In the genomic region with DNA sequence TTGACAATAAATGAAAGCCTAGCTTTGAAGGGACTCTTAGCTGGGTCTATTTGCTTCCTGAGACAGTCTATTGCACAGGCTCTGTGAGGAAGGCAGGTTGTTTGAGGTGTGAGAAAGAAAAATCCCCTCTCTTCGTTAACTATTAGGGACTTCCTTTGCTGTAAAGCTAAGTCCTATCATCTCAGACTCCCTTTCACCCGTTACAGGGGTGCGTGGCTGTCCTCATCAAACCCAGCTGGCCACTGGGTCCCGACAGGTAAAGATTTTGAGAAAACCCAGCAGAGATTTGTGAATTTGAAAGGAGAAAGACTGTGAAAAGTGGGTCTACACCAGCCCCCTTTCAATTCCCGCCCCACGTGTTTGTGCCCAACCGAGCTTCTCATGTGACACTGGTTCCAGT, we compare ENCODE assay signal across 36 mouse cellular contexts.
DNase-seq lines count a peak whose midpoint lies in the region; ATAC-seq and TF ChIP-seq lines count a peak whose summit lies in the region.
"Had no signal": no experiment of that assay in that cellular context is flagged by ENCODE, and none has a peak within 500 bp of the region (broad histone marks: within the 10 kb centered on the region; RNA-seq: fewer than 3 reads in every experiment).

No protein-coding gene starts in this region.

- DNase-seq in hindbrain, postnatal 0 days (ENCODE audit: low spot score): no peak
- peak; percentile 16 to 50 for DNase-seq in spleen, adult 18-20 months
- no peak for DNase-seq in spleen, postnatal 4 days (ENCODE audit: low spot score in 2 of 2)
- DNase-seq in retina, embryonic 14.5 days (ENCODE audit: low spot score): no peak
- no peak for DNase-seq in adrenal gland, postnatal 14 days
- DNase-seq: adrenal gland, adult 8-10 months; cerebellum, adult 11-12 months; cerebellum, adult 9-11 months; embryo, embryonic 11 days; gastrocnemius, postnatal 25 days; heart, adult 18-20 months; heart, postnatal 4 days; kidney, adult 18-20 months; kidney, postnatal 25 days; liver, embryonic 13.5 days; lung, adult 18-20 months; lung, postnatal 4 days; retina, postnatal 1 day; right cerebral cortex, postnatal 25 days; thymus, adult 2 months; thymus, postnatal 36 days had no signal

- no peak overlapping the region for H3K4me2 ChIP-seq in hindbrain, embryonic 12.5 days (replicated peaks)
- H3K4me2 ChIP-seq in hindbrain, postnatal 0 days (ENCODE audit: low read depth, low read length): no peak overlapping the region
- no peak overlapping the region for H3K4me2 ChIP-seq in limb, embryonic 12.5 days
- H3K4me2 ChIP-seq: embryonic facial prominence, embryonic 12.5 days; heart, embryonic 11.5 days; kidney, embryonic 15.5 days; limb, embryonic 15.5 days; liver, embryonic 13.5 days; midbrain, embryonic 15.5 days; neural tube, embryonic 12.5 days had no signal

- H3K9me3 ChIP-seq in hindbrain, embryonic 12.5 days (replicated peaks): no peaks in the 10 kb centered on the region
- no peaks in the 10 kb centered on the region for H3K9me3 ChIP-seq in hindbrain, postnatal 0 days (ENCODE audit: low read length)
- no peaks in the 10 kb centered on the region for H3K9me3 ChIP-seq in limb, embryonic 12.5 days
- H3K9me3 ChIP-seq: embryonic facial prominence, embryonic 12.5 days; kidney, embryonic 15.5 days; limb, embryonic 15.5 days; liver, embryonic 13.5 days; megakaryocyte, embryonic 14.5 days; midbrain, embryonic 15.5 days; neural tube, embryonic 12.5 days had no signal

- no peak overlapping the region for H3K4me3 ChIP-seq in hindbrain, embryonic 12.5 days
- H3K4me3 ChIP-seq in hindbrain, postnatal 0 days (ENCODE audit: low read length): no peak overlapping the region
- H3K4me3 ChIP-seq in limb, embryonic 12.5 days (replicated peaks): no peak overlapping the region
- H3K4me3 ChIP-seq: embryonic facial prominence, embryonic 12.5 days; kidney, embryonic 15.5 days; left cerebral cortex, adult 2 months; limb, embryonic 15.5 days; liver, embryonic 13.5 days; megakaryocyte, embryonic 14.5 days; midbrain, embryonic 15.5 days; neural tube, embryonic 12.5 days had no signal

- H3K9ac ChIP-seq in hindbrain, embryonic 12.5 days: no peak overlapping the region
- no peak overlapping the region for H3K9ac ChIP-seq in hindbrain, postnatal 0 days (replicated peaks; ENCODE audit: low read length)
- no peak overlapping the region; the same call in 1 of the 2 replicates for H3K9ac ChIP-seq in limb, embryonic 12.5 days (replicated peaks)
- H3K9ac ChIP-seq: embryonic facial prominence, embryonic 12.5 days; kidney, embryonic 15.5 days; limb, embryonic 15.5 days; liver, embryonic 13.5 days; midbrain, embryonic 15.5 days; neural tube, embryonic 12.5 days had no signal

- TF ChIP-seq CTCF in hindbrain, postnatal 0 days (IDR thresholded peaks at IDR 0.05; ENCODE audit: low read depth): no peak

- H3K4me1 ChIP-seq in hindbrain, embryonic 12.5 days: peaks cover 40% of the 10 kb centered on the region
- H3K4me1 ChIP-seq in hindbrain, postnatal 0 days (ENCODE audit: insufficient read depth, low read length): peaks cover 9% of the 10 kb centered on the region
- H3K4me1 ChIP-seq in limb, embryonic 12.5 days (replicated peaks): peaks cover 33% of the 10 kb centered on the region
- H3K4me1 ChIP-seq: liver, embryonic 13.5 days had no signal

- H3K36me3 ChIP-seq in hindbrain, embryonic 12.5 days: no peaks in the 10 kb centered on the region
- H3K36me3 ChIP-seq in hindbrain, postnatal 0 days (ENCODE audit: insufficient read depth, low read length): no peaks in the 10 kb centered on the region
- H3K36me3 ChIP-seq in limb, embryonic 12.5 days: no peaks in the 10 kb centered on the region
- H3K36me3 ChIP-seq: embryonic facial prominence, embryonic 12.5 days; kidney, embryonic 15.5 days; limb, embryonic 15.5 days; liver, embryonic 13.5 days; midbrain, embryonic 15.5 days; neural tube, embryonic 12.5 days had no signal

- no peaks in the 10 kb centered on the region for H3K27me3 ChIP-seq in hindbrain, embryonic 12.5 days
- no peaks in the 10 kb centered on the region for H3K27me3 ChIP-seq in hindbrain, postnatal 0 days (ENCODE audit: insufficient read depth, low read length)
- peaks cover 3% of the 10 kb centered on the region; the same call in 1 of the 2 replicates for H3K27me3 ChIP-seq in limb, embryonic 12.5 days
- H3K27me3 ChIP-seq: embryonic facial prominence, embryonic 12.5 days; kidney, embryonic 15.5 days; limb, embryonic 15.5 days; liver, embryonic 13.5 days; midbrain, embryonic 15.5 days; neural tube, embryonic 12.5 days had no signal

- H3K27ac ChIP-seq in hindbrain, embryonic 12.5 days: 0 out of 2 replicates have a peak overlapping the region, but pooled peaks have one; percentile 35
- no peak overlapping the region for H3K27ac ChIP-seq in hindbrain, postnatal 0 days
- H3K27ac ChIP-seq in limb, embryonic 12.5 days: 0 out of 2 replicates have a peak overlapping the region, but pooled peaks have one; percentile 12
- H3K27ac ChIP-seq: embryonic facial prominence, embryonic 12.5 days; kidney, embryonic 15.5 days; left cerebral cortex, adult 2 months; limb, embryonic 15.5 days; liver, embryonic 13.5 days; midbrain, embryonic 15.5 days; neural tube, embryonic 12.5 days; stomach, postnatal 0 days had no signal

- WGBS in hindbrain, embryonic 12.5 days: 59% methylated on average over 7 of the region's 7 CpGs
- 64% methylated on average over 7 of the region's 7 CpGs for WGBS in hindbrain, postnatal 0 days
- WGBS in limb, embryonic 12.5 days: 55% methylated on average over 7 of the region's 7 CpGs

- no peak for ATAC-seq in hindbrain, embryonic 12.5 days (ENCODE audit: low FRiP score)
- no peak for ATAC-seq in hindbrain, postnatal 0 days
- ATAC-seq in limb, embryonic 12.5 days (ENCODE audit: insufficient number of reproducible peaks, insufficient read depth, low FRiP score, low TSS enrichment, low read depth): no peak
- ATAC-seq: activated CD4-positive, CD25-positive, alpha-beta regulatory T cell, adult 4 months; forebrain, embryonic 14.5 days; inflammation-experienced regulatory T-cells, adult 6 months; lung, postnatal 0 days; midbrain, embryonic 15.5 days had no signal

Comparison
In these comparisons a context has a peak if more than half of its experiments do, and no peak if none do; other contexts are left out.
1. DNase-seq: peak in spleen, adult 18-20 months (2 of 2); none in hindbrain, postnatal 0 days (single experiment), spleen, postnatal 4 days (0 of 2), retina, embryonic 14.5 days (single experiment) and adrenal gland, postnatal 14 days (single experiment).